Mouse (Mus musculus): ENCODE data around the gene Ankrd2.
A peak's percentile ranks its signal among the peaks of the same experiment; 100 is the strongest.

Gene Ankrd2

DNA sequence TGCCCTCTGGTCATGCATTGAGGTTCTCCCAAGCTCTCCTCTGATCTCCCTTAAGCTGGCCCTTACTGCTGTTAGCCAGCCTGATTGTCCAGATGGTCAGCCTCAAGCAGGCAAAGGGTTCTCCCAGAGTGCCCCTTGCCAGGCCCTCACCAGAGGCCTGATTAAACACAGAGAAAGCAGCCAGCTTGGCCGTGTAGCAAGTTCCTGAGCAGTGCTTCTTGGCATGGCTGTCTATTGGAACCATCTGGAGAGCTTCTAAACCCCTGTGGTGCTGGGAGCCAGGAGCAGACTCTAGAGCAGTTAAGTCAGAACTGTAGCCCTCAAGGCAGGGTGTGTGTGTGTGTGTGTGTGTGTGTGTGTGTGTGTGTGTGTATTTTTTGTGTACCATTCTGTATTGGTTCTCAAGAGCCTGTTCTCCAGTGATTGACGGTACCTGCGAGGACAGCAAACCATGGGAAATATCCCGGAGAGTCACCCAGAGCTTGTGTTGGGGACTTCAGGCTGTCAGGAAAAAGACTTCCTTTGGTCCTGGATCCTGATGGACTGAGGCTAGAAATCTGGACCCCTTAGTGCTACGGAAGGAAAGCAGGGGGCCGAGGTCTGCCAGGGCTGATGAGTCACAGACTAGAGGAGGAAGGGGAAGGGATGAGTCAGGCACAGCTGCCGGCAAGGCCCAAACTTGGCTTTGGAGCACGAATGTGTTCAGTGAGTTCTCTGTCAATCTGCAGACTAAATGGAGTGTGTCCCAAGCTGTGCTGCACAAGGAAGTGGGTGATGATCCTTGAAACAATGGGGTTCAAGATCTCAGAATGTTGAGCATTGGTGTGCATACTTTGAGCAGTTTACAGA is 18.2 kb upstream of the Ankrd2 start:
- no peak overlapping the region for H3K4me3 ChIP-seq (replicated peaks; ENCODE audit: low read length)
- peaks cover 6% of the 10 kb centered on the region; the same call in 1 of the 2 replicates for H3K36me3 ChIP-seq (ENCODE audit: insufficient read depth, low read length)

DNA sequence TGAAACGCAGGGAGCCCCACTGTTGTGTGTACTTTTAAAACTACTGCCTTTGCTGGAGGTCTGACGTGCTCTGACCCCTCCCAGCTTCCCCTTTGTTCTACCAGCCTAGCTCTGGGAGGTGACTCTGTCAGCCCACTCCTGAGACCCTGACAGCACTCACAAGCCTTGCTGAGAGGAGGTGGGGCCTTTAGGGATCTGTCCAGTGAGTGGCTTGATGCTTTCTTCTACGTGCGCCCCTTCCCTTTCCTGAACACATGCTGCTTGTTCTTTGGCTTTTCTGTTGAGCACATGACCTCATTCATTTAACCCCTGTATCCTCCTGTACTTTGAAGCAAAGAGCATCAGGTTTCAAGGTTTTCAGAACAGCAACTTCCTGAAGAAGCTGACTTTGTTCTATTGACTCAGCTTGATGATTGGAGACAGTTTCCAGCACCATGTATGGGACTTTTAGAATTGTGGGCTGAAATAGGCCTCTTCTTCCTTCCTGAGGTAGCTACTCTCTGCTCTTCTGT is 16.7 kb upstream of the Ankrd2 start:
- 0 out of 2 replicates have a peak, but pooled peaks cover 2% of the 10 kb centered on the region for H3K36me3 ChIP-seq (ENCODE audit: insufficient read depth, low read length)
- no peaks in the 10 kb centered on the region for H3K9me3 ChIP-seq (ENCODE audit: low read length)
- peaks cover 76% of the 10 kb centered on the region for H3K4me1 ChIP-seq (replicated peaks; ENCODE audit: low read depth, low read length)
- TF ChIP-seq NANOG (IDR thresholded peaks at IDR 0.05; ENCODE audit: borderline replicate concordance, low read length) (no peak), CTCF (conservative IDR thresholded peaks at IDR 0.05; ENCODE audit: low read length) (no peak), POU5F1 (IDR thresholded peaks at IDR 0.05; ENCODE audit: borderline replicate concordance, low read length) (no peak)
- no peak overlapping the region for H3K4me3 ChIP-seq (replicated peaks; ENCODE audit: low read length)
- no peaks in the 10 kb centered on the region for H3K27me3 ChIP-seq (ENCODE audit: insufficient read depth, low read length)

More for the DNA sequence above, 18.2 kb upstream of the Ankrd2 start:
- Histone ChIP-seq H3K9me3 (ENCODE audit: low read length) (no peaks in the 10 kb centered on the region), H3K4me1 (replicated peaks; ENCODE audit: low read depth, low read length) (peaks cover 65% of the 10 kb centered on the region), H3K27me3 (ENCODE audit: insufficient read depth, low read length) (no peaks in the 10 kb centered on the region)
- TF ChIP-seq CTCF (conservative IDR thresholded peaks at IDR 0.05; ENCODE audit: low read length) (no peak), POU5F1 (IDR thresholded peaks at IDR 0.05; ENCODE audit: borderline replicate concordance, low read length) (no peak), NANOG (IDR thresholded peaks at IDR 0.05; ENCODE audit: borderline replicate concordance, low read length) (no peak)

- Histone ChIP-seq H3K36me3 (ENCODE audit: insufficient read depth, low read length) (no peaks in the 10 kb centered on the region), H3K4me3 (replicated peaks; ENCODE audit: low read length) (peak overlapping the region; percentile 5)
- TF ChIP-seq CTCF (conservative IDR thresholded peaks at IDR 0.05; ENCODE audit: low read length) (no peak), NANOG (IDR thresholded peaks at IDR 0.05; ENCODE audit: borderline replicate concordance, low read length) (no peak), POU5F1 (IDR thresholded peaks at IDR 0.05; ENCODE audit: borderline replicate concordance, low read length) (no peak)
Measured at GRCm38 (mm10) chr19:42021681-42022541, 13.9 kb upstream of the Ankrd2 start.

DNA sequence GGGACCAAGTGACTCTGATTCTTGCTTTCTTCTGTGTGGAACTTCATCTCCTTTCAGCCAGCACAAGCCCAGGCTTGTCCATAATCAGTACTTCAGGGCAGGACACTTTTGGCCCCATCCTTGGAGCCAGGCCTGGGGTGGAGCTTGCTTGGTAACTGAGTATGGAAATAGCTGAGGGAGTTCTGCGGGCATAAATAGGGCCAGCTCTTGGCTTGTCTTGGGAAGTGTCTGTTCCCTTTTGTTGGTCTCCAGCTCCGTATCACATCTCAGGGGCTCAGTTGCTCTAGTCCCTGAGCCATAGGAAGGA is 13.3 kb upstream of the Ankrd2 start:
- Histone ChIP-seq H3K27me3 (ENCODE audit: insufficient read depth, low read length) (no peaks in the 10 kb centered on the region), H3K4me1 (replicated peaks; ENCODE audit: low read depth, low read length) (peaks cover 60% of the 10 kb centered on the region), H3K4me3 (replicated peaks; ENCODE audit: low read length) (peak overlapping the region; percentile 5), H3K9me3 (ENCODE audit: low read length) (no peaks in the 10 kb centered on the region), H3K36me3 (ENCODE audit: insufficient read depth, low read length) (no peaks in the 10 kb centered on the region)
- TF ChIP-seq NANOG (IDR thresholded peaks at IDR 0.05; ENCODE audit: borderline replicate concordance, low read length) (no peak), CTCF (conservative IDR thresholded peaks at IDR 0.05; ENCODE audit: low read length) (no peak), POU5F1 (IDR thresholded peaks at IDR 0.05; ENCODE audit: borderline replicate concordance, low read length) (no peak)

More at GRCm38 (mm10) chr19:42021681-42022541, 13.9 kb upstream of the Ankrd2 start:
- Histone ChIP-seq H3K4me1 (replicated peaks; ENCODE audit: low read depth, low read length) (peaks cover 66% of the 10 kb centered on the region), H3K9me3 (ENCODE audit: low read length) (no peaks in the 10 kb centered on the region), H3K27me3 (ENCODE audit: insufficient read depth, low read length) (no peaks in the 10 kb centered on the region)

DNA sequence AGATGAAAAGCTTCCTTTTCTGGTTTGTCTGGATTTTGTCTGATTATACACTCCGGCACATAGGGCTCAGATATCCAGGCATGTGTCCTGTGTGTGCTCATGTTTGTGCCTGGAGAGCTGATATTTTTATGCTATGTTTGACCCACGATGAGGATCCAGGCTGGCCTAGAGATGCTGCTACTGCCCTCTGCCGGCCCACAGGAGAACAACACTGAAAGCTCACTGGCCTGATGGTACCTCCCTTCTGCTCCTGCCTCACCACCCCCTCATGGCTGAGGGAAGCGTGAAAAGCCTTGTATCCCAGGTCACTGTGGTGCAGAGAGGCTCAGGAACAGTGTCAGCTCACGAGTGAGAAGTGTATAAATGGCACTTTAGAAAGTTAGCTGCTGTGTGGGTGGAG is 9.6 kb upstream of the Ankrd2 start:
- no peaks in the 10 kb centered on the region for H3K9me3 ChIP-seq (ENCODE audit: low read length)
- H3K27me3 ChIP-seq (ENCODE audit: insufficient read depth, low read length) = no peaks in the 10 kb centered on the region
- H3K4me1 ChIP-seq (replicated peaks; ENCODE audit: low read depth, low read length) = peaks cover 36% of the 10 kb centered on the region
- no peak overlapping the region for H3K4me3 ChIP-seq (replicated peaks; ENCODE audit: low read length)
- TF ChIP-seq CTCF (conservative IDR thresholded peaks at IDR 0.05; ENCODE audit: low read length) (peak; percentile 93), NANOG (IDR thresholded peaks at IDR 0.05; ENCODE audit: borderline replicate concordance, low read length) (no peak), POU5F1 (IDR thresholded peaks at IDR 0.05; ENCODE audit: borderline replicate concordance, low read length) (no peak)
- no peaks in the 10 kb centered on the region for H3K36me3 ChIP-seq (ENCODE audit: insufficient read depth, low read length)

DNA sequence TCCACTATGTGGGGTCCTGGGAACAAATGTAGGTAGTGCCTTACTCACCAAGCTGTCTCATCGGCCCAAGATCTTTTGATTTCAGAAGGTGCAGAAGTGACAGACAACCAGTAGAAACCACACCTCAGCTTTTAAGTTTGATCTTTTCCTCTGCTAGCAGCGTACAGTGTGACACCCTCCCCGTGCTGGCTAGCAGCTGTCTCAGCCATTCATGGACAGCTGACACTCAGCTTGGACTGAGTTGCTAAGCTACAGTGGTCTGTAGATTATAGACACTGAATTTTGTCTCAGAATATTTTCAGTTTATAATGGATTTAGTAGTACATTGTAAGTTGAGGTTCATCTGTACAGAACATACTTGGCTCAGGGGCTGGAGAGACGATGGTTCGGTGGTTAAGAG is 4.7 kb upstream of the Ankrd2 start:
- Histone ChIP-seq H3K4me1 (replicated peaks; ENCODE audit: low read depth, low read length) (peaks cover 36% of the 10 kb centered on the region), H3K4me3 (replicated peaks; ENCODE audit: low read length) (no peak overlapping the region), H3K36me3 (ENCODE audit: insufficient read depth, low read length) (peaks cover 18% of the 10 kb centered on the region)

DNA sequence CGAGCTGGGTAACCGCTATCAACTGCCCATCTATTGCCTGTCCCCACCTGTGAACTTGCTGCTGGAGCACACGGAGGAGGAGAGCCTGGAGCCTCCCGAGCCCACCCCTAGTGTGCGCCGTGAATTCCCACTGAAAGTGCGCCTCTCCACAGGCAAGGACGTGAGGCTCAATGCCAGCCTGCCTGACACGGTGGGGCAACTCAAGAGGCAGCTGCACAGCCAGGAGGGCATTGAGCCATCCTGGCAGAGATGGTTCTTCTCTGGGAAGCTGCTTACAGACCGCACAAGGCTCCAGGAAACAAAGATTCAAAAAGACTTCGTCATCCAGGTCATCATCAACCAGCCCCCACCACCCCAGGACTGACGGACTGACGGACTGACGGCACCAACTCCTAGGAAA is 2.2 kb upstream of the Ankrd2 start:
- H3K4me3 ChIP-seq (replicated peaks; ENCODE audit: low read length) = peak overlapping the region; percentile 65
- peaks cover 8% of the 10 kb centered on the region; the same call in 1 of the 2 replicates for H3K27me3 ChIP-seq (ENCODE audit: insufficient read depth, low read length)
- peaks cover 31% of the 10 kb centered on the region for H3K4me1 ChIP-seq (replicated peaks; ENCODE audit: low read depth, low read length)
- TF ChIP-seq CTCF (conservative IDR thresholded peaks at IDR 0.05; ENCODE audit: low read length) (no peak), POU5F1 (IDR thresholded peaks at IDR 0.05; ENCODE audit: borderline replicate concordance, low read length) (no peak), NANOG (IDR thresholded peaks at IDR 0.05; ENCODE audit: borderline replicate concordance, low read length) (no peak)
- H3K9me3 ChIP-seq (ENCODE audit: low read length) = no peaks in the 10 kb centered on the region
- H3K36me3 ChIP-seq (ENCODE audit: insufficient read depth, low read length) = peaks cover 18% of the 10 kb centered on the region

More for the DNA sequence above, 4.7 kb upstream of the Ankrd2 start:
- Histone ChIP-seq H3K9me3 (ENCODE audit: low read length) (no peaks in the 10 kb centered on the region), H3K27me3 (ENCODE audit: insufficient read depth, low read length) (no peaks in the 10 kb centered on the region)
- TF ChIP-seq CTCF (conservative IDR thresholded peaks at IDR 0.05; ENCODE audit: low read length) = no peak
- no peak for TF ChIP-seq NANOG (IDR thresholded peaks at IDR 0.05; ENCODE audit: borderline replicate concordance, low read length)
- TF ChIP-seq POU5F1 (IDR thresholded peaks at IDR 0.05; ENCODE audit: borderline replicate concordance, low read length) = no peak

All from E14TG2a.4 (cell line).